Mouse (Mus musculus) midbrain, embryonic 15.5 days (tissue): ENCODE results near the gene Kcnk3. TPM values are rescaled to one million over a fixed set of nuclear protein-coding genes. Genes with fewer than 3 reads are reported as not detected.

Experiments
- ATAC-seq: fragments of 200-750 bp; cut with Nextera tagmentation; replicated peaks from 2 replicates; pipeline ENCODE4 v1.8.0; 2017; ENCODE audit warnings: moderate TSS enrichment
- H3K27ac ChIP-seq: fragments of 300-500 bp; sonication (generic); 2 replicates; pipeline ENCODE4 v1.5.1; 2015; ENCODE audit warnings: mild to moderate bottlenecking, inconsistent platforms
- H3K27me3 ChIP-seq: fragments of 300-500 bp; sonication (generic); replicated peaks from 2 replicates; pipeline ENCODE4 v1.6.1; 2015; ENCODE audit warnings: inconsistent platforms
- H3K36me3 ChIP-seq: fragments of 300-500 bp; sonication (generic); replicated peaks from 2 replicates; pipeline ENCODE4 v1.6.1; 2015; ENCODE audit warnings: inconsistent platforms
- H3K4me1 ChIP-seq: fragments of 300-500 bp; sonication (generic); 2 replicates; pipeline ENCODE4 v1.6.1; 2015; ENCODE audit warnings: inconsistent platforms
- H3K4me2 ChIP-seq: fragments of 300-500 bp; sonication (generic); 2 replicates; pipeline ENCODE4 v1.6.1; 2015; ENCODE audit warnings: inconsistent platforms, mild to moderate bottlenecking, moderate library complexity
- H3K4me3 ChIP-seq: fragments of 300-500 bp; sonication (generic); 2 replicates; pipeline ENCODE4 v1.5.1; 2015; ENCODE audit warnings: mild to moderate bottlenecking, inconsistent platforms
- H3K9ac ChIP-seq: fragments of 300-500 bp; sonication (generic); 2 replicates; pipeline ENCODE4 v1.6.1; 2015; ENCODE audit warnings: mild to moderate bottlenecking, inconsistent platforms
- H3K9me3 ChIP-seq: fragments of 300-500 bp; sonication (generic); 2 replicates; pipeline ENCODE4 v1.6.1; 2016; ENCODE audit warnings: inconsistent platforms
- WGBS: fragments of 180-500 bp; shearing (Covaris S2); methylation state at CpG from one replicate; pipeline ENCODE4 v1.1.7; 2015; ENCODE audit warnings: mixed read lengths; 5-methylcytosine and 5-hydroxymethylcytosine counted together
- polyA plus RNA-seq: library from polyadenylated mRNA; unstranded; fragments of >200 nt; fragmentation: Nextera tagmentation; extraction: Ambion mirVana; gene quantifications from 2 replicates; pipeline ENCODE4 v1.2.1, GENCODE M21; 2015

Kcnk3 gene
- polyA plus RNA-seq, 1 experiment from 2014 or later = 6.7 TPM

- Histone ChIP-seq H3K9me3 (no peaks in the 10 kb centered on the region), H3K4me1 (no peaks in the 10 kb centered on the region), H3K27ac (no peak overlapping the region), H3K4me3 (no peak overlapping the region), H3K27me3 (no peaks in the 10 kb centered on the region), H3K36me3 (no peaks in the 10 kb centered on the region), H3K9ac (no peak overlapping the region), H3K4me2 (no peak overlapping the region)
- 83% methylated on average over 5 of the region's 5 CpGs for WGBS
- no peak for ATAC-seq
These were observed 16.1 kb upstream of the Kcnk3 start for GRCm38 (mm10) chr5:30571820-30572219.

GRCm38 (mm10) chr5:30574367-30574766, 13.6 kb upstream of the Kcnk3 start:
- WGBS = 91% methylated on average over 8 of the region's 8 CpGs
- H3K9me3 ChIP-seq = no peaks in the 10 kb centered on the region
- no peaks in the 10 kb centered on the region for H3K27me3 ChIP-seq
- H3K4me3 ChIP-seq = no peak overlapping the region
- H3K9ac ChIP-seq = no peak overlapping the region
- H3K27ac ChIP-seq = no peak overlapping the region
- H3K4me1 ChIP-seq = no peaks in the 10 kb centered on the region
- no peak for ATAC-seq
- H3K4me2 ChIP-seq = no peak overlapping the region
- no peaks in the 10 kb centered on the region for H3K36me3 ChIP-seq

- no peaks in the 10 kb centered on the region for H3K27me3 ChIP-seq
- 78% methylated on average over 7 of the region's 7 CpGs for WGBS
- ATAC-seq = no peak
These were observed 11.7 kb upstream of the Kcnk3 start for GRCm38 (mm10) chr5:30576233-30576632.

DNA sequence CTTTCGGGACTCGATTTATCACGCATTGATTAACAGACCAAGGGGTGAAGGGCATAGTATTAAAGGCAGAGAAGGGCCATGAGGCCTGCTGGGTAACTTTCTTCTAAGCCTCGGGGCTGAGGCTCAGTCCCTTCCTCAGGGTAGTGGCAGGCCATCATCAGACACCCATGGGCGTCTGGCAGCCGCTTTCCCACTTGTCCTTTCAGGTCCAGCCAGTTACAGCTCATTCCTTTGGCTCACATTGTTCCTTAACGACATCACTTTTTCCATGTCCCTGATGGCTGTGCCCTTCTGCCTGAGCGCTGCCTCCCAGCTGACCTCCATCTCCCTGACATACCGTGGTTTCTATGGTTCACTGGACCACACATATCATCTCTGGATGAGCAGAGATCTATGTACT, 10.7 kb upstream of the Kcnk3 start:
- WGBS = 73% methylated on average over 9 of the region's 9 CpGs
- H3K9me3 ChIP-seq = no peaks in the 10 kb centered on the region
- H3K9ac ChIP-seq = no peak overlapping the region

More at GRCm38 (mm10) chr5:30576233-30576632, 11.7 kb upstream of the Kcnk3 start:
- H3K9ac ChIP-seq = no peak overlapping the region
- no peak overlapping the region for H3K4me3 ChIP-seq
- H3K4me1 ChIP-seq = no peaks in the 10 kb centered on the region
- no peaks in the 10 kb centered on the region for H3K36me3 ChIP-seq
- no peak overlapping the region for H3K27ac ChIP-seq
- no peaks in the 10 kb centered on the region for H3K9me3 ChIP-seq
- H3K4me2 ChIP-seq = no peak overlapping the region

DNA sequence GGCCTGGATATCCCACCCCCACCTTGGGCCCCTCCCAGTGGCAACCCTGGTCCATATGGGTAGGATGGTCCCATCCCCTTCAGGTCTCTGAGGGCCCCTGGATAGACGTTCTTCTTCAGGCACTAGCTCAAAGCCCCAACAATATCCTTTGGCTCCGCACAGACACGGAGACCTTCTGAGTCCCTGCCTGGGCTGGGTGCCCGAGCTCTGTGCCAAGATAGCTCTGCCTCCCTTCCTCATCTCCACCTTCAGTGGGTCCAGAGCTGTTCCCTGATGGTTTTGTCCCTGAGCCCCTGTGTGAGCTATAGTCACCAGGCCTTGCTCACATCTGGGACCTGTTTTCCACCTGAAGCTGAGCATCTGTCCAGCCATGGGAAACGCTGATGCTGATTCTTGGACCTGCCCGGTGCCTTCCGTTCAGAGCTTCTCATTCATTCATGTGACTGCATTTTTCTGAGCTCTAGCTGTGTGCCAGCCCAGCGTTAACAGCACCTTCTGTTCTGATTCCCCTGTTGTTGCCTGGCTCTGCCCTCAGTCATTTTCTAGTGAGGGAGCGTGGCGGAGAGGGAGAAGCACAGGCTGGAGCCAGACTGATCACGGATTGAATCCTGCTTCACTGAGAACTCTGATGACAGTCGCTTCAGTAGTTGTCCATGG, 10.2 kb upstream of the Kcnk3 start:
- Histone ChIP-seq H3K36me3 (no peaks in the 10 kb centered on the region), H3K27me3 (no peaks in the 10 kb centered on the region), H3K4me2 (no peak overlapping the region), H3K9me3 (no peaks in the 10 kb centered on the region), H3K27ac (no peak overlapping the region), H3K9ac (no peak overlapping the region), H3K4me1 (no peaks in the 10 kb centered on the region), H3K4me3 (no peak overlapping the region)
- no peak for ATAC-seq
- 82% methylated on average over 12 of the region's 12 CpGs for WGBS

More for the DNA sequence above, 10.7 kb upstream of the Kcnk3 start:
- Histone ChIP-seq H3K4me3 (no peak overlapping the region), H3K36me3 (no peaks in the 10 kb centered on the region), H3K27ac (no peak overlapping the region), H3K4me1 (no peaks in the 10 kb centered on the region), H3K27me3 (no peaks in the 10 kb centered on the region), H3K4me2 (no peak overlapping the region)
- no peak for ATAC-seq

- Histone ChIP-seq H3K4me1 (no peaks in the 10 kb centered on the region), H3K4me2 (no peak overlapping the region), H3K4me3 (no peak overlapping the region), H3K27ac (no peak overlapping the region), H3K27me3 (no peaks in the 10 kb centered on the region), H3K9ac (no peak overlapping the region), H3K36me3 (no peaks in the 10 kb centered on the region), H3K9me3 (no peaks in the 10 kb centered on the region)
- no peak for ATAC-seq
- 80% methylated on average over 6 of the region's 6 CpGs for WGBS
These were observed 9.4 kb upstream of the Kcnk3 start for GRCm38 (mm10) chr5:30578445-30579080.

- H3K4me2 ChIP-seq = no peak overlapping the region
- H3K27me3 ChIP-seq = peaks cover 11% of the 10 kb centered on the region; the same call in 1 of the 2 replicates
- no peaks in the 10 kb centered on the region for H3K9me3 ChIP-seq
- ATAC-seq = no peak
- H3K27ac ChIP-seq = no peak overlapping the region
- no peak overlapping the region for H3K9ac ChIP-seq
- no peak overlapping the region for H3K4me3 ChIP-seq
- 43% methylated on average over 6 of the region's 6 CpGs for WGBS
- no peaks in the 10 kb centered on the region for H3K36me3 ChIP-seq
- H3K4me1 ChIP-seq = no peaks in the 10 kb centered on the region
These were observed 7.2 kb upstream of the Kcnk3 start for GRCm38 (mm10) chr5:30580725-30581124.

GRCm38 (mm10) chr5:30582017-30582416, 6.0 kb upstream of the Kcnk3 start:
- Histone ChIP-seq H3K4me2 (no peak overlapping the region), H3K9me3 (no peaks in the 10 kb centered on the region), H3K27ac (no peak overlapping the region), H3K36me3 (no peaks in the 10 kb centered on the region), H3K4me1 (no peaks in the 10 kb centered on the region), H3K9ac (no peak overlapping the region), H3K4me3 (no peak overlapping the region), H3K27me3 (peaks cover 16% of the 10 kb centered on the region; the same call in 1 of the 2 replicates)
- WGBS = 84% methylated on average over 5 of the region's 5 CpGs
- ATAC-seq = no peak

GRCm38 (mm10) chr5:30586616-30587015, 1.4 kb upstream of the Kcnk3 start:
- Histone ChIP-seq H3K27me3 (peaks cover 25% of the 10 kb centered on the region; the same call in 1 of the 2 replicates), H3K4me2 (no peak overlapping the region), H3K9ac (no peak overlapping the region), H3K36me3 (no peaks in the 10 kb centered on the region), H3K4me3 (no peak overlapping the region), H3K27ac (no peak overlapping the region), H3K4me1 (peaks cover 25% of the 10 kb centered on the region), H3K9me3 (no peaks in the 10 kb centered on the region)
- no peak for ATAC-seq
- 74% methylated on average over 3 of the region's 3 CpGs for WGBS

DNA sequence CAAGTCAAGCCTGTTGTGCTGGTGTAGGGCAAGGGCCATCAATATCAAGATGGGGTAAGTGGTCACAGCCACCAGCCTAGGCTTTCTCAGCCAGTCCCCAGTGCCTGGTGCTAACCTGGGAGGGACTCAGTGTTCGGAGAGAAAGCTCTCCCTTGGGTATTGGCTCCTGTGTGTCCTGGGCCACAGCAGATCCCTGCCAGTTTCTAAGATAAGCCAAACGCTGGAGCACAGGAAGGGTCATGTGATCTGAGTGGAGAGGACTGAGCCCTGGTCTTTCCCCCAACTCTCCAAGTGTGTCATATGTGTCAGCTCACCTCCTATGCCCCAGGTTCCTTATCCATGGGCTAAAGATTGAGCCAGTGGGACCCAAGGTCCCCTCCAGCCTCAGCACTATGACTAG, 869 bp upstream of the Kcnk3 start:
- peaks cover 25% of the 10 kb centered on the region for H3K4me1 ChIP-seq
- peaks cover 25% of the 10 kb centered on the region; the same call in 1 of the 2 replicates for H3K27me3 ChIP-seq
- no peaks in the 10 kb centered on the region for H3K36me3 ChIP-seq
- peak overlapping the region; percentile 96 for H3K4me2 ChIP-seq
- peak overlapping the region; percentile 63 for H3K4me3 ChIP-seq
- H3K27ac ChIP-seq = no peak overlapping the region
- WGBS = 31% methylated on average over 2 of the region's 2 CpGs
- H3K9me3 ChIP-seq = no peaks in the 10 kb centered on the region
- ATAC-seq = peak; percentile 22; the same call in 1 of the 2 replicates
- H3K9ac ChIP-seq = no peak overlapping the region

DNA sequence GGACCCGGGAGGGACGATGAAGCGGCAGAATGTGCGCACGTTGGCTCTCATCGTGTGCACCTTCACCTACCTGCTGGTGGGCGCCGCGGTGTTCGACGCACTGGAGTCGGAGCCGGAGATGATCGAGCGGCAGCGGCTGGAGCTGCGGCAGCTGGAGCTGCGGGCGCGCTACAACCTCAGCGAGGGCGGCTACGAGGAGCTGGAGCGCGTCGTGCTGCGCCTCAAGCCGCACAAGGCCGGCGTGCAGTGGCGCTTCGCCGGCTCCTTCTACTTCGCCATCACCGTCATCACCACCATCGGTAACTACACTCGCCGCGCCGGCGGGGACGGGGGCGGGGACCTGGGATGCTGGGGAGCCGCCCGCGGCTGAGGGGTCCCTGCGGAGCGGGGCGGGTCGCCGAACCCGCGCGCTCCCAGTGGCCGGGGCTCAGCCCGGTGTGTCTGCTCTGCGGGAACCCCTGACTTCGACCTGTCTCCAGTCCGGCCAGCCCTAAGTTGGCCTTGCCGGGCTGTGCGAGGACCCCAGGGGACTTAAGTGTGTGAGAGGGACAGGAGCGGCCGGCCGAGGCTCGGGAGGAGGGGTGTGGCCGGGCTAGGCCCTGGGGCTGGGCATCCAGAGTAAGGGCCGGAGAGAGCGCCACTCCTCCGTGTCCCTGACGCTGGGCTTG, 465 bp downstream of the Kcnk3 start:
- ATAC-seq = peak; percentile 77
- H3K4me2 ChIP-seq = peak overlapping the region; percentile 96
- under 1% methylated on average over 70 of the region's 70 CpGs for WGBS
- no peaks in the 10 kb centered on the region for H3K9me3 ChIP-seq
- peaks cover 25% of the 10 kb centered on the region for H3K4me1 ChIP-seq
- no peaks in the 10 kb centered on the region for H3K36me3 ChIP-seq
- H3K9ac ChIP-seq = peak overlapping the region; percentile 78
- H3K27ac ChIP-seq = peak overlapping the region; percentile 85
- H3K27me3 ChIP-seq = peaks cover 25% of the 10 kb centered on the region; the same call in 1 of the 2 replicates
- H3K4me3 ChIP-seq = peak overlapping the region; percentile 63

GRCm38 (mm10) chr5:30589069-30589468, 1.1 kb downstream of the Kcnk3 start:
- no peak for ATAC-seq
- peak overlapping the region; percentile 78 for H3K9ac ChIP-seq
- H3K4me1 ChIP-seq = peaks cover 31% of the 10 kb centered on the region
- peak overlapping the region; percentile 63 for H3K4me3 ChIP-seq
- peaks cover 25% of the 10 kb centered on the region; the same call in 1 of the 2 replicates for H3K27me3 ChIP-seq
- H3K27ac ChIP-seq = no peak overlapping the region
- no peaks in the 10 kb centered on the region for H3K9me3 ChIP-seq
- 40% methylated on average over 4 of the region's 4 CpGs for WGBS
- H3K36me3 ChIP-seq = no peaks in the 10 kb centered on the region
- peak overlapping the region; percentile 96 for H3K4me2 ChIP-seq
